Mouse (Mus musculus) MEL (cell line): ENCODE results near the gene 1700025G04Rik. TPM values are rescaled to one million over a fixed set of nuclear protein-coding genes. Genes with fewer than 3 reads are reported as not detected.

Experiments
- DNase-seq: peaks from one replicate; pipeline ENCODE4 v3.0.0; 2011; ENCODE audit warnings: low read depth, low spot score
- H3K27ac ChIP-seq: 2 replicates; pipeline ENCODE4 v1.5.1; 2012; ENCODE audit warnings: low read depth, mild to moderate bottlenecking, control low read depth, low read length, moderate library complexity; ENCODE audit not compliant: control insufficient read depth
- H3K27me3 ChIP-seq, 2 experiments: fragments of 150-350 bp in 1 of 2; sonication (generic) in 1 of 2; 2 replicates each; pipeline ENCODE4 v1.6.1; 2012; ENCODE audit warnings: low read length in 2 of 2, mild to moderate bottlenecking in 2 of 2, improper control_type of control experiment in 1 of 2, moderate library complexity in 1 of 2; ENCODE audit not compliant: insufficient read depth in 2 of 2, control insufficient read depth in 1 of 2
- H3K36me3 ChIP-seq, 2 experiments: 2 replicates each; pipeline ENCODE4 v1.6.1; 2012 to 2014; ENCODE audit warnings: low read length in 2 of 2, improper control_type of control experiment in 1 of 2, inconsistent platforms in 1 of 2, mild to moderate bottlenecking in 1 of 2; ENCODE audit not compliant: insufficient read depth in 2 of 2, control insufficient read depth in 1 of 2
- H3K4me1 ChIP-seq, 2 experiments: fragments of 150-350 bp in 1 of 2; sonication (generic) in 1 of 2; 2 replicates each; pipeline ENCODE4 v1.6.1; 2012; ENCODE audit warnings: low read length in 2 of 2, improper control_type of control experiment in 1 of 2, mild to moderate bottlenecking in 1 of 2; ENCODE audit not compliant: insufficient read depth in 2 of 2, control insufficient read depth in 1 of 2
- H3K4me3 ChIP-seq, 2 experiments: fragments of 150-350 bp in 1 of 2; sonication (generic) in 1 of 2; 2 replicates each; pipeline ENCODE4 v1.5.1; 2012; ENCODE audit warnings: low read depth in 2 of 2, low read length in 2 of 2, mild to moderate bottlenecking in 2 of 2, moderate library complexity in 2 of 2, control low read depth in 1 of 2, improper control_type of control experiment in 1 of 2; ENCODE audit not compliant: control insufficient read depth in 1 of 2, insufficient read depth in 1 of 2
- H3K79me2 ChIP-seq: 2 replicates; pipeline ENCODE4 v1.6.1; 2012; ENCODE audit warnings: mild to moderate bottlenecking, low read length, moderate library complexity; ENCODE audit not compliant: control insufficient read depth, poor library complexity, insufficient read depth
- H3K9ac ChIP-seq: 2 replicates; pipeline ENCODE4 v1.6.1; 2012; ENCODE audit warnings: low read depth, mild to moderate bottlenecking, control low read depth, low read length, moderate library complexity; ENCODE audit not compliant: control insufficient read depth, poor library complexity, severe bottlenecking
- H3K9me3 ChIP-seq: fragments of 150-350 bp; sonication (generic); replicated peaks from 2 replicates; pipeline ENCODE4 v1.6.1; 2012; ENCODE audit warnings: mild to moderate bottlenecking, low read length, improper control_type of control experiment, moderate library complexity; ENCODE audit not compliant: insufficient read depth
- BHLHE40 ChIP-seq: IDR thresholded peaks from 2 replicates; pipeline ENCODE4 v1.6.1; 2012; ENCODE audit warnings: low read depth, mild to moderate bottlenecking, inconsistent platforms, low read length, improper control_type of control experiment, borderline replicate concordance
- CHD1 ChIP-seq: IDR thresholded peaks from 2 replicates; pipeline ENCODE4 v1.6.1; 2012; ENCODE audit warnings: low read depth, mild to moderate bottlenecking, inconsistent platforms, low read length, improper control_type of control experiment
- CTCF ChIP-seq, 3 experiments: IDR thresholded peaks in 2 of 3; conservative IDR thresholded peaks in 1 of 3; 2 replicates each; pipeline ENCODE4 v1.5.1; 2011 to 2012; ENCODE audit warnings: low read length in 3 of 3, low read depth in 2 of 3, mild to moderate bottlenecking in 2 of 3, improper control_type of control experiment in 1 of 3, inconsistent platforms in 1 of 3, mixed read lengths in 1 of 3, moderate library complexity in 1 of 3; ENCODE audit not compliant: control insufficient read depth in 1 of 3, insufficient read depth in 1 of 3, poor library complexity in 1 of 3, severe bottlenecking in 1 of 3
- ELF1 ChIP-seq: IDR thresholded peaks from 2 replicates; pipeline ENCODE4 v1.6.1; 2014; ENCODE audit warnings: low read depth, mild to moderate bottlenecking, inconsistent platforms, low read length, improper control_type of control experiment, moderate library complexity
- GATA1 ChIP-seq: IDR thresholded peaks from 2 replicates; pipeline ENCODE4 v1.6.1; 2011; ENCODE audit warnings: low read depth, low read length, improper control_type of control experiment
- HCFC1 ChIP-seq: IDR thresholded peaks from 2 replicates; pipeline ENCODE4 v1.6.1; 2012; ENCODE audit warnings: low read depth, mild to moderate bottlenecking, inconsistent platforms, low read length, improper control_type of control experiment, moderate library complexity
- JUND ChIP-seq: IDR thresholded peaks from 2 replicates; pipeline ENCODE4 v1.6.1; 2011; ENCODE audit warnings: low read depth, mild to moderate bottlenecking, improper control_type of control experiment, low read length
- MAFK ChIP-seq: IDR thresholded peaks from 2 replicates; pipeline ENCODE4 v1.6.1; 2011; ENCODE audit warnings: low read depth, mild to moderate bottlenecking, low read length, improper control_type of control experiment, borderline replicate concordance
- MEF2A ChIP-seq: IDR thresholded peaks from 2 replicates; pipeline ENCODE4 v1.6.1; 2014; ENCODE audit warnings: low read depth, mild to moderate bottlenecking, inconsistent platforms, low read length, improper control_type of control experiment; ENCODE audit not compliant: poor library complexity, insufficient replicate concordance, severe bottlenecking; ENCODE audit errors: extremely low read depth
- NELFE ChIP-seq: IDR thresholded peaks from 2 replicates; pipeline ENCODE4 v1.6.1; 2011; ENCODE audit warnings: low read depth, low read length, improper control_type of control experiment
- NRF1 ChIP-seq: IDR thresholded peaks from 2 replicates; pipeline ENCODE4 v1.6.1; 2014; ENCODE audit warnings: low read depth, mild to moderate bottlenecking, inconsistent platforms, low read length, improper control_type of control experiment, moderate library complexity; ENCODE audit not compliant: poor library complexity, insufficient read depth, severe bottlenecking
- POLR2AphosphoS2 ChIP-seq: IDR thresholded peaks from 2 replicates; pipeline ENCODE4 v1.6.1; 2011; ENCODE audit warnings: low read length, improper control_type of control experiment
- RAD21 ChIP-seq: IDR thresholded peaks from 2 replicates; pipeline ENCODE4 v1.6.1; 2011; ENCODE audit warnings: mild to moderate bottlenecking, low read depth, low read length, improper control_type of control experiment
- RCOR1 ChIP-seq: IDR thresholded peaks from 2 replicates; pipeline ENCODE4 v1.6.1; 2012; ENCODE audit warnings: low read depth, mild to moderate bottlenecking, inconsistent platforms, low read length, improper control_type of control experiment
- SIN3A ChIP-seq: IDR thresholded peaks from 2 replicates; pipeline ENCODE4 v1.6.1; 2012; ENCODE audit warnings: low read length, improper control_type of control experiment, inconsistent platforms
- SMC3 ChIP-seq: IDR thresholded peaks from 2 replicates; pipeline ENCODE4 v1.6.1; 2011; ENCODE audit warnings: low read depth, low read length, improper control_type of control experiment
- TBP ChIP-seq: IDR thresholded peaks from 2 replicates; pipeline ENCODE4 v1.8.0; 2011; ENCODE audit warnings: low read depth, low read length, improper control_type of control experiment
- TCF12 ChIP-seq: IDR thresholded peaks from 2 replicates; pipeline ENCODE4 v1.6.1; 2014; ENCODE audit warnings: low read depth, mild to moderate bottlenecking, inconsistent platforms, low read length, improper control_type of control experiment, moderate library complexity
- UBTF ChIP-seq: IDR thresholded peaks from 2 replicates; pipeline ENCODE4 v1.6.1; 2012; ENCODE audit warnings: low read depth, mild to moderate bottlenecking, inconsistent platforms, low read length, improper control_type of control experiment, moderate library complexity, borderline replicate concordance; ENCODE audit not compliant: insufficient read depth
- USF1 ChIP-seq: IDR thresholded peaks from 2 replicates; pipeline ENCODE4 v1.6.1; 2014; ENCODE audit warnings: low read depth, mild to moderate bottlenecking, inconsistent platforms, low read length, improper control_type of control experiment, moderate library complexity
- ZC3H11A ChIP-seq: IDR thresholded peaks from 2 replicates; pipeline ENCODE4 v1.6.1; 2012; ENCODE audit warnings: low read depth, mild to moderate bottlenecking, inconsistent platforms, low read length, improper control_type of control experiment
- ZKSCAN1 ChIP-seq: IDR thresholded peaks from 2 replicates; pipeline ENCODE4 v1.6.1; 2012; ENCODE audit warnings: low read depth, mild to moderate bottlenecking, inconsistent platforms, low read length, improper control_type of control experiment, moderate library complexity
- ZMIZ1 ChIP-seq: IDR thresholded peaks from 2 replicates; pipeline ENCODE4 v1.6.1; 2012; ENCODE audit warnings: low read depth, mild to moderate bottlenecking, inconsistent platforms, low read length, improper control_type of control experiment, moderate library complexity
- polyA plus RNA-seq, 2 experiments: library from polyadenylated mRNA; stranded (reverse) in 1 of 2; unstranded in 1 of 2; fragments of >175 nt in 1 of 2; fragments of >200 nt in 1 of 2; gene quantifications; 2 replicates each; pipeline versions ENCODE4 v1.2.1 to v1.2.4; 2012; ENCODE audit warnings: low replicate concordance in 2 of 2, low read depth in 1 of 2; ENCODE audit not compliant: insufficient read length in 2 of 2, insufficient read depth in 1 of 2, missing spikeins in 1 of 2
- total RNA-seq: library from RNA; depleted of rRNA; stranded (reverse); fragments of 300-350 nt; gene quantifications from 2 replicates; pipeline ENCODE4 v1.2.3, GENCODE M21; 2012

1700025G04Rik gene
- total and polyA plus RNA-seq, 3 experiments, result 0.04 to 0.91 TPM; not detected in 1

DNA sequence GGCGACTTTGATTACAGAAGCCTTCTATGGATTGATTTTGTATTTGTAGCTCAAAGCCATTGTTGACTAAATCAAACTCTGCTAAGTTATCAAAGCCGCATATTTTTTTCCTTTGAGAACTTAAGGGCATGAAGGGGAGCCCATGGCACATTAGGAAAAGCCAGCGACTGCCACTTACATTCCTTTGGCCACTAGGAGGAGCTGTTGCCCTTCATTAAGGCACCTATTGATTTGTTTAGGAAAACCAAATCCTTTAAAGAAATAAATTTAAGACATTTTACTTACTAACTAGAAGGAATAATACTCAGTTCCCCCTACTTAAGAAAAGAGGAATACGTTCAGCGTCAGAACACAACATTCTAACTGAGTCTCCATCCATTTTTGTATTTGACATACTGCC, 269.5 kb downstream of the 1700025G04Rik start:
- no peak for TF ChIP-seq NRF1
- no peak for TF ChIP-seq POLR2AphosphoS2
- no peak for TF ChIP-seq NELFE
- TF ChIP-seq RCOR1, result no peak
- TF ChIP-seq ZC3H11A, result peak; percentile 75
- no peak for TF ChIP-seq JUND
- no peak for TF ChIP-seq MAFK
- peak; percentile 79 to 92 (median 86) for TF ChIP-seq CTCF (IDR thresholded peaks at IDR 0.05 in 2 of 3, conservative IDR thresholded peaks at IDR 0.05 in 1 of 3; ENCODE audit: control insufficient read depth in 1 of 3, insufficient read depth in 1 of 3, low read depth in 2 of 3, low read length in 3 of 3, poor library complexity in 1 of 3, severe bottlenecking in 1 of 3)
- TF ChIP-seq BHLHE40, result no peak
- no peak for TF ChIP-seq GATA1
- peak; percentile 83 for TF ChIP-seq SMC3
- no peak for TF ChIP-seq SIN3A
- no peak for TF ChIP-seq USF1
- TF ChIP-seq TBP, result no peak
- no peak for TF ChIP-seq ZMIZ1
- TF ChIP-seq MEF2A, result no peak
- no peak for TF ChIP-seq CHD1
- TF ChIP-seq UBTF, result no peak
- peak; percentile 98 for TF ChIP-seq RAD21
- no peak for TF ChIP-seq ZKSCAN1
- no peak for TF ChIP-seq TCF12
- TF ChIP-seq HCFC1, result no peak
- TF ChIP-seq ELF1, result no peak
- no peaks in the 10 kb centered on the region for H3K79me2 ChIP-seq
- H3K36me3 ChIP-seq, result peaks cover 0 to 2% of the 10 kb centered on the region in 2 experiments; a peak in 2 of 4 replicates
- no peak overlapping the region for H3K9ac ChIP-seq
- H3K27me3 ChIP-seq, result no peaks in the 10 kb centered on the region
- H3K9me3 ChIP-seq, result no peaks in the 10 kb centered on the region
- DNase-seq, result peak; percentile 75
- H3K27ac ChIP-seq, result no peak overlapping the region
- H3K4me3 ChIP-seq, result no peak overlapping the region
- H3K4me1 ChIP-seq, result no peaks in the 10 kb centered on the region
